Mouse (Mus musculus) right cerebral cortex, postnatal 36 days (tissue): Measurements from ENCODE around the gene Pigl.
"Not testable (repeated sequence)": the region's sequence is repeated elsewhere in the genome, so short reads cannot be mapped to it uniquely, and the experiment has no call there.

ENCODE experiments used
- DNase-seq, 2 experiments: peaks; one replicate each; pipeline ENCODE4 v3.0.0; 2022; ENCODE audit warnings: low spot score in 2 of 2, mixed read lengths in 1 of 2

Gene Pigl

GRCm38 (mm10) chr11:62458276-62458724 lies at the start of gene Pigl, which contains the start of gene Ncor1:
Gene Pigl (plus strand): TSS chr11:62458460.
Gene Ncor1 (minus strand): TSS chr11:62458541.
- DNase-seq: peak; percentile 78 to 84

DNA sequence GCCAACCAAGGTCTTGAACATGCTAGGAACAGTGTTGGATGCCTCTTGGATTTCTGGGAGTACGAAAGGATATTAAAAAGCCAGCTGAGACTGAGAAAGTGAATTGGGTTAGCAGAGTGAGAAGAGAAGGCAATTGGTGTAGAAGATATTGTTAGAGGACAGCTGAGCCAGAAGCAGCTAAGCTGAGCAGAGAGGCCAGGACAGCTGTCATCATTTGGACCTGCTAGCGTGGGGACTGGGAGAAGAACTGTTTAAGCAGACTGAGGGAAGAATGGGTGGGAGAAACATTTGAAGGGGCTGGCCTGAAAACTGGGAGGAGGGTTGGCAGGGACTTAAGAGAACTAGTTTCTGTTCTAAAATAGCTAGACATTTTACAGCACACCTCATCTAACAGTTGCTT lies 49.4 kb upstream of the Pigl start:
- DNase-seq: no peak

DNA sequence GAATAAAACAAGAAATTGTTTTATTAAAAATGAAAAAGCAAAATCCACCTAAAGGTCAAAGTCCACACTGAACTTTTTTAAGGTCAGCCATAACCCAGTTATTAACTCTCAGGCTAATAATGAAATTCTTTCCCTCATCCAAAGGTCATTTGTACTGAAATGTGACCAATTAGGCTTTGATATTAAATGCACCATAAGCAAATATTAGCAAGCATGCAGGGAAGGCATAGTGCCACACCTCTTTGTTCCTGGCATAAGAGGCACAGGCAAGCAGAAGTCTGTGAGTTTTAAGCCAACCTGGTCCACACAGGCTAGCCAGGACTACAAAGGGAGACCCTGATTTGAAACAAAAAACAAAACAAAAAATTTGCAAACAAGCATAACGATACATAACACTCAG lies 48.6 kb upstream of the Pigl start:
- no peak for DNase-seq

GRCm38 (mm10) chr11:62415026-62415425 lies 43.2 kb upstream of the Pigl start:
- DNase-seq: no peak

DNA sequence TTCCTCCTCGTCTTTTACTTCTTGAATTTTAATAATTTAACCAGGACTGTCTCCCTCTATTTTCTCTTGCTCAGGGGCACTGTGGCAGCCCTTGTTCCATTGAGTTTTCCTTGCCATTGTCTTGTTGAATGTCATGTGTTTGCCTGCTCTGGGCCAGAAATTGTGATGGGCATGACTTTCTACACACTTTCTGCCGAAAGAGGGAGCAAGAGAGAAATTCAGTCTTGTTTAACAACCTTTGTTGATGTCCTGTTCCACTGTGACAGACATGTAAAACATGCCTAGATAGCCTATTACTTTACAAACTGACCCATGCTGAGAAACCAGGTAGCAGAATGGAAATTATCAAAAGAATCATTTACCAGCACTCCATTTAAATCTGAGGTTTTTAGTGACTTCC lies 33.7 kb upstream of the Pigl start:
- DNase-seq: no peak

GRCm38 (mm10) chr11:62426266-62426665 lies 32.0 kb upstream of the Pigl start:
- no peak for DNase-seq

DNA sequence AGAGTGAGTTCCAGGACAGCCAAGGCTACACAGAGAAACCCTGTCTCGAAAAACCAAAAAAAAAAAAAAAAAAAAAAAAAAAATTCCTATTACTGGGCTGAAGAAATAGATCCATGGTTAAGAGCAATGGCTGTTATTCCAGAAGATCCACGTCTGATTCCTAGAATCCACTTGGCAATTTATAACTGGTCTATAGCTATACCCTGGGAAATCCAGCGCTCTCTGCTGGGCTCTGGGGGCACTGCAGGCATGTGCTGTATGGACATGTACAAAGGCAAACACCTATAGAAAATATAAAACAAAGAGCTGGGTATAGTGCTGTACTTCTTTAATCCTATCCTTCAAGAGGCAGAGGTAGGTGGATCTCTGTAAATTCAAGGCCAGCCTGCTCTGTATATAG lies 31.2 kb upstream of the Pigl start:
- DNase-seq: no peak

DNA sequence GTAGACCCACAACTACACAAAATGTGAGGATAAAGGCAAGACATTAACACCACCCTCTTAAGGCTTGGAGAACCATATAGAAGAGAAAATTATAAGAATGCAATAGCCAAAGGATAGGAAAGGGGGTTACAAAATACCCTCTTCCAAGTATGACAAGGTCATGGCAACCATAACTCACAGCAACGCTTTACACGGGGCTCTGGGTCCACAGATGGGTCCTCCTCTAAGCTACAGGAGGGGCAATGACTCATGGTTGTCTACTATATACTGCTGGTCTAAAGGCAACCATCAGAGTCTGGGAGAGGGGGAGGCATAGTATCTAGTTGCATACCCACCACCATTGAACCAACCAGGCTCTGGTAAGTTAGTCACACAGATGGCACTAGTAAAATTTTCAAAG lies 26.0 kb upstream of the Pigl start:
- DNase-seq: no peak

- no peak for DNase-seq
Measured at GRCm38 (mm10) chr11:62440670-62441315, 17.5 kb upstream of the Pigl start.

GRCm38 (mm10) chr11:62445799-62446198 lies 12.5 kb upstream of the Pigl start:
- DNase-seq: no peak

- no peak for DNase-seq
Measured at GRCm38 (mm10) chr11:62448971-62449370, 9.3 kb upstream of the Pigl start.

GRCm38 (mm10) chr11:62455193-62455592 lies 3.1 kb upstream of the Pigl start:
- no peak for DNase-seq

GRCm38 (mm10) chr11:62456021-62456482 lies 2.2 kb upstream of the Pigl start:
- no peak for DNase-seq

DNA sequence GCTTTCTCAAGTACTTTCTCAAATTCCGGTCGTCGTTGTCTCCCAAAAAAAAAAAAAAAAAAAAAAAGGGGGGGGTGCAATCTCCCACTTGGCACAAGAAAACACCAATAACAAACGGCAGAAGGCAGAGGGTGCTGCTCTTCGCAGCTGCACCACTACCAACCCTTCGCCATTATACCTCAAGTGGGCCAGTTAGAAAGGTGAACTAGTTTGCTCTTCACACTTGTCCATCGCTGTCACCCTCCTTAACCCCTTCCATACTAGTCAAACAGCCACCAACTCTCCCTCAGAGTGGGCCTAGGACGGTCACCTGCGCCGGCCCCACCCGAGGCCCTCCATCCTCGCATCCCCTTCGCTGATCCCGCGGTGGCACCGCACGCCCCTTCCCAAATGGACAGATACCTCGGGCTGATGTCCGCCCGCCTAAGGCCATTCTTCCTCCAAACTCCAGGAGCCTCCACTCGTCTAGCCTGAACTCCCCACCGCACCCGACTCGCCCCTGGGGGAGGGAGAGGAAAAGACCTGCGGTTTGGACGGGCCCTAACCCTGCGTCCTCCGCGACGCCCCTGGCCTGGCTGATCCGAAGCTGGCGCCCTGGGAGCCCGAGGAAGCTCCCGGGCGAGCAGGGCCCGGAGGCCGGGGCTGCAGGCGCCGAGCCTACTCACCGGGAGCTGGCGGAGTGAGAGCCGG lies 1.6 kb upstream of the Pigl start:
- DNase-seq: peak; percentile 10 to 27

GRCm38 (mm10) chr11:62457241-62457890 lies 894 bp upstream of the Pigl start:
- DNase-seq: peak; percentile 77

- DNase-seq: no peak
Measured at GRCm38 (mm10) chr11:62457891-62458270, 379 bp upstream of the Pigl start.

GRCm38 (mm10) chr11:62458780-62459179 lies 520 bp downstream of the Pigl start:
- DNase-seq: no peak

- DNase-seq: not testable (repeated sequence)
Measured at GRCm38 (mm10) chr11:62462529-62462928, 4.3 kb downstream of the Pigl start.

DNA sequence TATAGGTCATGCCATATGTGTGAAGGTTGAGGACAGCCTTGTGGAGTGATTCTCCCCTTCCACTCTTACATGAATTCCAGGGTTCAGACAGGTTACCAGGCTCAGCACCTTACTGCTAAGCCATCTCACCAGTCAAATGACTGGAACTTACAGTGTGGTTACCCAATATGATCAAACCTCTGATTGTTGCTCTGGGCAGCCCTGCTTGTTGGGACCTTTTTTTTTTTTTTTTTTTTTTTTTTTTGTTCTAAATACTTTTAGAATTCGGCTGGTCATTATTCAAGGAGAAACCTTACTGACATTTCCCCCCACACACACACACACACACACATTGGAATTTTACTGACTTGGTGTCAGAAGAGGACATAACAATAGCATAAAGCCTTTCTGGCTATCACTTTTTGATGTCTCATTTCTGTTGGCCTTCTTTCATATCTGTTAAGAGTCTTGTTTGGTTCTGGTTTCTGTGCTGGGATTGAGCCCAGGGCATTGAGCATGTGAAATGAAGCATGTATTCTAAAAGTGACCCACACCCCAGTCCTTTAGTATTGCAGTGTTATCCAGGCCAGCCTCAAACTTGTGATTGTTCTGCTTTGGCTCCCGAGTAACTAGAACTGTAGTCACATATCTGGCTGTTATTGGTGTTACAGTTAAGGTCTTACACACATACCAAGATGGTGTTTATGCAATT lies 5.1 kb downstream of the Pigl start:
- DNase-seq: no peak

- no peak for DNase-seq
Measured at GRCm38 (mm10) chr11:62464696-62465095, 6.4 kb downstream of the Pigl start.

GRCm38 (mm10) chr11:62465849-62466248 lies 7.6 kb downstream of the Pigl start:
- DNase-seq: no peak

DNA sequence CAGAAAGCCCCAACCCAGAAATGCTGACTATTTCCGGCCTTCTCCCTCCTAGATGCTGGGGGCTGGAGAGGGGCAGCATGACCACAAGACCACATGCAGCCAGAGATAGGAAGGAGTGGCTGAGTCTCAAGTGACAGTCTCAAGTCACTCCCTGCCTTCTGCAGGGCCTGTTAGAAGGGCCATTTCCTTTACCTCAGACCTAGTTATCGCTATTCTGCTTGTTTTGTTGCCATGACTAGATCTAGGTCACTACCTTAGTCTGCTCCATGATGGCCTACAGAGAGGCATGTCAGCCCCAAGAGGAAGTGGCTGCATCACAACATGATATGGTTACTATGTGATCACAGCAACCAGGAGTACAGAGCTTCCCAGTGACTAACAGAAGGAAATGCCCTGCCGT lies 8.3 kb downstream of the Pigl start:
- no peak for DNase-seq
